Mouse (Mus musculus) MEL (cell line): ENCODE measurements around the gene Cwc27. TPM values are rescaled to one million over a fixed set of nuclear protein-coding genes. Genes with fewer than 3 reads are reported as not detected.
A peak's percentile ranks its signal among the peaks of the same experiment; 100 is the strongest.

Experiments
- DNase-seq: peaks from one replicate; pipeline ENCODE4 v3.0.0; 2011; ENCODE audit warnings: low read depth, low spot score
- H3K27ac ChIP-seq: 2 replicates; pipeline ENCODE4 v1.5.1; 2012; ENCODE audit warnings: low read depth, mild to moderate bottlenecking, control low read depth, low read length, moderate library complexity; ENCODE audit not compliant: control insufficient read depth
- H3K27me3 ChIP-seq, 2 experiments: fragments of 150-350 bp in 1 of 2; sonication (generic) in 1 of 2; 2 replicates each; pipeline ENCODE4 v1.6.1; 2012; ENCODE audit warnings: low read length in 2 of 2, mild to moderate bottlenecking in 2 of 2, improper control_type of control experiment in 1 of 2, moderate library complexity in 1 of 2; ENCODE audit not compliant: insufficient read depth in 2 of 2, control insufficient read depth in 1 of 2
- H3K36me3 ChIP-seq, 2 experiments: 2 replicates each; pipeline ENCODE4 v1.6.1; 2012 to 2014; ENCODE audit warnings: low read length in 2 of 2, improper control_type of control experiment in 1 of 2, inconsistent platforms in 1 of 2, mild to moderate bottlenecking in 1 of 2; ENCODE audit not compliant: insufficient read depth in 2 of 2, control insufficient read depth in 1 of 2
- H3K4me1 ChIP-seq, 2 experiments: fragments of 150-350 bp in 1 of 2; sonication (generic) in 1 of 2; 2 replicates each; pipeline ENCODE4 v1.6.1; 2012; ENCODE audit warnings: low read length in 2 of 2, improper control_type of control experiment in 1 of 2, mild to moderate bottlenecking in 1 of 2; ENCODE audit not compliant: insufficient read depth in 2 of 2, control insufficient read depth in 1 of 2
- H3K4me3 ChIP-seq, 2 experiments: fragments of 150-350 bp in 1 of 2; sonication (generic) in 1 of 2; 2 replicates each; pipeline ENCODE4 v1.5.1; 2012; ENCODE audit warnings: low read depth in 2 of 2, low read length in 2 of 2, mild to moderate bottlenecking in 2 of 2, moderate library complexity in 2 of 2, control low read depth in 1 of 2, improper control_type of control experiment in 1 of 2; ENCODE audit not compliant: control insufficient read depth in 1 of 2, insufficient read depth in 1 of 2
- H3K79me2 ChIP-seq: 2 replicates; pipeline ENCODE4 v1.6.1; 2012; ENCODE audit warnings: mild to moderate bottlenecking, low read length, moderate library complexity; ENCODE audit not compliant: control insufficient read depth, poor library complexity, insufficient read depth
- H3K9ac ChIP-seq: 2 replicates; pipeline ENCODE4 v1.6.1; 2012; ENCODE audit warnings: low read depth, mild to moderate bottlenecking, control low read depth, low read length, moderate library complexity; ENCODE audit not compliant: control insufficient read depth, poor library complexity, severe bottlenecking
- H3K9me3 ChIP-seq: fragments of 150-350 bp; sonication (generic); replicated peaks from 2 replicates; pipeline ENCODE4 v1.6.1; 2012; ENCODE audit warnings: mild to moderate bottlenecking, low read length, improper control_type of control experiment, moderate library complexity; ENCODE audit not compliant: insufficient read depth
- CHD1 ChIP-seq: IDR thresholded peaks from 2 replicates; pipeline ENCODE4 v1.6.1; 2012; ENCODE audit warnings: low read depth, mild to moderate bottlenecking, inconsistent platforms, low read length, improper control_type of control experiment
- CHD2 ChIP-seq: IDR thresholded peaks from 2 replicates; pipeline ENCODE4 v1.6.1; 2011; ENCODE audit warnings: low read length, improper control_type of control experiment
- EP300 ChIP-seq, 2 experiments: IDR thresholded peaks; 2 replicates each; pipeline ENCODE4 v1.6.1; 2011; ENCODE audit warnings: improper control_type of control experiment in 2 of 2, low read length in 2 of 2, low read depth in 1 of 2, mild to moderate bottlenecking in 1 of 2
- ETS1 ChIP-seq: IDR thresholded peaks from 2 replicates; pipeline ENCODE4 v1.6.1; 2012; ENCODE audit warnings: low read depth, mild to moderate bottlenecking, inconsistent platforms, low read length, improper control_type of control experiment, moderate library complexity
- GABPA ChIP-seq: IDR thresholded peaks from 2 replicates; pipeline ENCODE4 v1.6.1; 2012; ENCODE audit warnings: low read depth, mild to moderate bottlenecking, inconsistent platforms, low read length, improper control_type of control experiment, moderate library complexity
- GATA1 ChIP-seq: IDR thresholded peaks from 2 replicates; pipeline ENCODE4 v1.6.1; 2011; ENCODE audit warnings: low read depth, low read length, improper control_type of control experiment
- JUND ChIP-seq: IDR thresholded peaks from 2 replicates; pipeline ENCODE4 v1.6.1; 2011; ENCODE audit warnings: low read depth, mild to moderate bottlenecking, improper control_type of control experiment, low read length
- NELFE ChIP-seq: IDR thresholded peaks from 2 replicates; pipeline ENCODE4 v1.6.1; 2011; ENCODE audit warnings: low read depth, low read length, improper control_type of control experiment
- POLR2A ChIP-seq, 2 experiments: IDR thresholded peaks; 2 replicates each; pipeline ENCODE4 v1.6.1; 2011 to 2012; ENCODE audit warnings: low read length in 2 of 2, mild to moderate bottlenecking in 2 of 2, control low read depth in 1 of 2, improper control_type of control experiment in 1 of 2, low read depth in 1 of 2, moderate library complexity in 1 of 2; ENCODE audit not compliant: control insufficient read depth in 1 of 2, insufficient read depth in 1 of 2, poor library complexity in 1 of 2
- POLR2AphosphoS5 ChIP-seq: IDR thresholded peaks from 2 replicates; pipeline ENCODE4 v1.6.1; 2012; ENCODE audit warnings: low read depth, borderline replicate concordance, mild to moderate bottlenecking, inconsistent platforms, low read length, moderate library complexity, mixed read lengths
- RAD21 ChIP-seq: IDR thresholded peaks from 2 replicates; pipeline ENCODE4 v1.6.1; 2011; ENCODE audit warnings: mild to moderate bottlenecking, low read depth, low read length, improper control_type of control experiment
- RCOR1 ChIP-seq: IDR thresholded peaks from 2 replicates; pipeline ENCODE4 v1.6.1; 2012; ENCODE audit warnings: low read depth, mild to moderate bottlenecking, inconsistent platforms, low read length, improper control_type of control experiment
- TCF12 ChIP-seq: IDR thresholded peaks from 2 replicates; pipeline ENCODE4 v1.6.1; 2014; ENCODE audit warnings: low read depth, mild to moderate bottlenecking, inconsistent platforms, low read length, improper control_type of control experiment, moderate library complexity
- UBTF ChIP-seq: IDR thresholded peaks from 2 replicates; pipeline ENCODE4 v1.6.1; 2012; ENCODE audit warnings: low read depth, mild to moderate bottlenecking, inconsistent platforms, low read length, improper control_type of control experiment, moderate library complexity, borderline replicate concordance; ENCODE audit not compliant: insufficient read depth
- USF1 ChIP-seq: IDR thresholded peaks from 2 replicates; pipeline ENCODE4 v1.6.1; 2014; ENCODE audit warnings: low read depth, mild to moderate bottlenecking, inconsistent platforms, low read length, improper control_type of control experiment, moderate library complexity
- ZC3H11A ChIP-seq: IDR thresholded peaks from 2 replicates; pipeline ENCODE4 v1.6.1; 2012; ENCODE audit warnings: low read depth, mild to moderate bottlenecking, inconsistent platforms, low read length, improper control_type of control experiment
- ZMIZ1 ChIP-seq: IDR thresholded peaks from 2 replicates; pipeline ENCODE4 v1.6.1; 2012; ENCODE audit warnings: low read depth, mild to moderate bottlenecking, inconsistent platforms, low read length, improper control_type of control experiment, moderate library complexity
- polyA plus RNA-seq, 2 experiments: library from polyadenylated mRNA; stranded (reverse) in 1 of 2; unstranded in 1 of 2; fragments of >175 nt in 1 of 2; fragments of >200 nt in 1 of 2; gene quantifications; 2 replicates each; pipeline versions ENCODE4 v1.2.1 to v1.2.4; 2012; ENCODE audit warnings: low replicate concordance in 2 of 2, low read depth in 1 of 2; ENCODE audit not compliant: insufficient read length in 2 of 2, insufficient read depth in 1 of 2, missing spikeins in 1 of 2
- total RNA-seq: library from RNA; depleted of rRNA; stranded (reverse); fragments of 300-350 nt; gene quantifications from 2 replicates; pipeline ENCODE4 v1.2.3, GENCODE M21; 2012

Gene Cwc27
- total and polyA plus RNA-seq, 3 experiments: 18.3 to 22.0 TPM; not detected in 1

DNA sequence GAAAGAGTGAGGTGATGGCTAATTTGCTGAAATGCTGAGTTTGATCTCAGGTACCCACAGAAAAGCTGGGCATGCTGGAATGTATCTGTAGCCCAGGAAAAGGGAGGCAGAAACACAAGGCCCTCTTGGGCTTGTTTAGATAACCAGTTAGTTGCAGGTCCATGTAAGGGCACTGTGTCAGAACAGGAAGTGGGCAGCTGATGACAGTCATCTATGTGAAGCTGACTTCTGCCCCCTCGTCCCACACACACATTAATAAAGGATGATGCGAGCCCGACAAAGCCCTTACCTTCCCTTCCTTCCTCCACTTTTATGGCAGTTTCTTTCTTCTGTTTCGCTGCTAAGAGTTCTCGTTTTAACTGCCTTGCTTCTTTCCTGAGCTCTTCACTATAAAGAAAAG, 96.8 kb downstream of the Cwc27 start:
- H3K36me3 ChIP-seq: no peaks in the 10 kb centered on the region
- no peaks in the 10 kb centered on the region for H3K79me2 ChIP-seq
- no peak overlapping the region for H3K4me3 ChIP-seq
- peaks cover 0 to 3% of the 10 kb centered on the region in 2 experiments; a peak in 1 of 4 replicates for H3K4me1 ChIP-seq
- no peak for DNase-seq
- TF ChIP-seq USF1 (no peak), ZC3H11A (no peak), TCF12 (no peak), JUND (no peak), CHD1 (no peak), POLR2AphosphoS5 (no peak), UBTF (no peak), ZMIZ1 (no peak), NELFE (no peak)
- no peak overlapping the region for H3K9ac ChIP-seq
- no peaks in the 10 kb centered on the region for H3K9me3 ChIP-seq
- no peak overlapping the region for H3K27ac ChIP-seq
- H3K27me3 ChIP-seq: no peaks in the 10 kb centered on the region

DNA sequence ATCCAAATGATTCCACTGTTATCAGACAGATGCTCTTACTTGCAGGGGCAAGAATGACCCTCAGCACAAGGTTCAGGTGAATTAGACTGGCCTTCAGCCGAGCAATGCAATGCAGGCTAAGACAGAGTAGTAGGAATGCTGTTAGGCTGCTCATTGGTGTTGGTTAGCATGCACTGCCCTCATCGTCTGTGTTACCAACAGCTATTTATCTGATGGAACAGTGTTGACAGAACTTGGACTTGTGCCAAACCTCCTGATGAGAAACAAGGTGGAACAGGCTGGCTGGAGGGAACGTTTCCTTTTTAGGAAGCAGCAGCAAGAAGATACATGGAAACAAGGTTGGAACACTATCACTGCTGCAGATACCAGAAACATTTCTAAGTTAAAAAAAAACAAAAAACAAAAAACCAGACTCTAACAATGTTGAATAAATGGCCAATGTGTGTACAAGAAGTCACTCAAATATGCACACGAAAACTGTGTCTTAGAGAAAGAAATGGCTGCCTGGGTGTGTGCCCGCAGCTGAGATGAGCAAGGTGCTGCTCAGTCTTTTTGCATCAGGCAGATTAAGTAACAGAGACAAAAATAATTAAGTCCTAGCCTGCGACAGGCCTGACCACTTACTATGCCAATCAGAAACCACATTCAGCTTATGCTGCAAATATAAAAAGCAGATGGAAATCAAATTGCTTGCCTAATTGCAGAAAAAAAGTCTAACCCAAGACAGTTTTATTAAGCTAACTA, 122.2 kb downstream of the Cwc27 start:
- no peak overlapping the region for H3K4me3 ChIP-seq
- H3K79me2 ChIP-seq: no peaks in the 10 kb centered on the region
- H3K27ac ChIP-seq: no peak overlapping the region
- no peak overlapping the region for H3K9ac ChIP-seq
- peaks cover 4 to 7% of the 10 kb centered on the region in 2 experiments for H3K4me1 ChIP-seq
- H3K36me3 ChIP-seq: peaks cover 0 to 12% of the 10 kb centered on the region in 2 experiments; a peak in 3 of 4 replicates
- no peaks in the 10 kb centered on the region for H3K27me3 ChIP-seq
- peak in 1 of 2 experiments; percentile 14; a peak in 1 of 4 replicates for TF ChIP-seq EP300 (IDR thresholded peaks at IDR 0.05; ENCODE audit: low read depth in 1 of 2, low read length in 2 of 2)
- peak; percentile 24; the same call in 1 of the 2 replicates for TF ChIP-seq GATA1
- no peak for TF ChIP-seq RCOR1
- no peak for TF ChIP-seq CHD2
- TF ChIP-seq ETS1: 0 out of 2 replicates have a peak, but pooled peaks have one; percentile 38
- TF ChIP-seq GABPA: no peak
- no peak for TF ChIP-seq RAD21
- TF ChIP-seq POLR2A (IDR thresholded peaks at IDR 0.05; ENCODE audit: control insufficient read depth in 1 of 2, insufficient read depth in 1 of 2, low read depth in 1 of 2, low read length in 2 of 2, poor library complexity in 1 of 2): no peak
- TF ChIP-seq POLR2AphosphoS5: no peak
- DNase-seq: peak; percentile 77
- H3K9me3 ChIP-seq: no peaks in the 10 kb centered on the region
